Mouse (Mus musculus): ENCODE results near the gene Calml3. TPM values are rescaled to one million over a fixed set of nuclear protein-coding genes. Genes with fewer than 3 reads are reported as not detected.

Calml3 gene
- polyA plus RNA-seq (2014; fragmentation: Illumina TruSeq; extraction: RNeasy Lipid Tissue Mini Kit (QIAGEN cat#74804); ENCODE audit: low read depth, low replicate concordance) = not detected

DNA sequence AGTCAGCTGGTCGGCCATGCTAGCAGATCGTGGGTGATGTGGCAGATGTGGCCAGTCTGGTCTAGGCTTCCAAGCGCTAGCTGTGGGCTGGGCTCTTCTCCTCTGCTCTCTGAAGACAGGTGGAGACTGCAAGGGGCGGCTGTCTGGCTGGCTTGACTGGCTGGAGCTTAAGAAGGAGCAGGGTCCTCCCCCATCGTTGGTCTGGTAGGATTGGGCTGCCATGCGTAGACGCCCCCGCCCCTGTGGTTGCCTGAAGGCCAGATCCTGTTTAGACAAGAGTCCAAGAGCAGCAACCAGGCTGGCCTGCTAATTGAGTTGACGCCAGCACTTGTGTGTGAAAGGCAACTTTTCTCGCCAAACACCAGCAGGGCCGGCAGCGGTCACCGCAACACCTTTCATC, at the start of gene Calml3:
TSS of gene Calml3 (minus strand) at position 131 of the 400 bp plus-strand sequence.

DNA sequence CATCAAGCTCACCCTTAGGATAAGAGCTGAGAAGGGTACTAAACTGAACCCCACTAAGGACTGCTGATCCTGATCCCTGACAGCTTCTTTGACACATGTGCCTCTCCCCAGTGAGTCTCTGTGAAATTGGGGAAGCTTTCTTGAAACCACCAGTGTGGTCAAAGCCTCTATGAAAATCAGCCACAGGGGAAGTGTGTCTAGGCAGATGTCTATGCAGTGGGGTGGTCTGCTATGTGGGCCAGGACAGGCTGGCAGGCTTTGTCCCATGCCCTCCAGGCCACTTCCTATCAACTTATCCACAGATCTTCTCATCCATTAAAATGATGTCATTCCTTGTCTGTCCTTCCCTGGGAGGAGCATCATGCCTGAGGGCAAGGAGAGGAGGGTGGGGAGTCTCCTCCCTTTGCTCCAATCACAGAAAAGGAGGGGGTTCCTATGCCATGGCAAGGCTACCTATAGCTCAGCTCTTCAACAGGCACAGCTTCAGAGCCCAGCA, 33.2 kb upstream of the Calml3 start, which contains the start of gene Calm4:
TSS of gene Calm4 (plus strand) at position 446 of the 496 bp plus-strand sequence.

Other genes with a start within 250 kb of the Calml3 start
- 72.8 TPM for gene Fam208b, start 193.2 kb downstream of the Calml3 start, polyA plus RNA-seq (2014; fragmentation: Illumina TruSeq; extraction: RNeasy Lipid Tissue Mini Kit (QIAGEN cat#74804); ENCODE audit: low read depth, low replicate concordance)
- gene Asb13, start 170.3 kb downstream of the Calml3 start, polyA plus RNA-seq (2014; fragmentation: Illumina TruSeq; extraction: RNeasy Lipid Tissue Mini Kit (QIAGEN cat#74804); ENCODE audit: low read depth, low replicate concordance) = 21.7 TPM
- gene Calm4, start 33.4 kb upstream of the Calml3 start, polyA plus RNA-seq (2014; fragmentation: Illumina TruSeq; extraction: RNeasy Lipid Tissue Mini Kit (QIAGEN cat#74804); ENCODE audit: low read depth, low replicate concordance) = not detected
- not detected for gene Calm5, start 49.9 kb upstream of the Calml3 start, polyA plus RNA-seq (2014; fragmentation: Illumina TruSeq; extraction: RNeasy Lipid Tissue Mini Kit (QIAGEN cat#74804); ENCODE audit: low read depth, low replicate concordance)
- 653 TPM for gene Net1, start 113.9 kb upstream of the Calml3 start, polyA plus RNA-seq (2014; fragmentation: Illumina TruSeq; extraction: RNeasy Lipid Tissue Mini Kit (QIAGEN cat#74804); ENCODE audit: low read depth, low replicate concordance)
- 17.8 TPM for gene Tubal3, start 114.0 kb upstream of the Calml3 start, polyA plus RNA-seq (2014; fragmentation: Illumina TruSeq; extraction: RNeasy Lipid Tissue Mini Kit (QIAGEN cat#74804); ENCODE audit: low read depth, low replicate concordance)
- not detected for gene Ucn3, start 141.0 kb upstream of the Calml3 start, polyA plus RNA-seq (2014; fragmentation: Illumina TruSeq; extraction: RNeasy Lipid Tissue Mini Kit (QIAGEN cat#74804); ENCODE audit: low read depth, low replicate concordance)
- gene Akr1c14, start 244.7 kb upstream of the Calml3 start, polyA plus RNA-seq (2014; fragmentation: Illumina TruSeq; extraction: RNeasy Lipid Tissue Mini Kit (QIAGEN cat#74804); ENCODE audit: low read depth, low replicate concordance) = 513 TPM

All from sigmoid colon, adult 10 weeks (tissue).